Mouse (Mus musculus): ENCODE data around the gene Ddah1. TPM values are rescaled to one million over a fixed set of nuclear protein-coding genes. Genes with fewer than 3 reads are reported as not detected.
"Not testable (repeated sequence)": the region's sequence is repeated elsewhere in the genome, so short reads cannot be mapped to it uniquely, and the experiment has no call there.

Ddah1 gene
- total RNA-seq, 1 experiment from 2014 or later = not detected

- no peak for ATAC-seq (replicated peaks; ENCODE audit: insufficient number of reproducible peaks, low FRiP score, low TSS enrichment, poor library complexity, severe bottlenecking)
Measured at GRCm38 (mm10) chr3:145843836-145844235, 85.4 kb downstream of the Ddah1 start.

GRCm38 (mm10) chr3:145844891-145845290 is 86.4 kb downstream of the Ddah1 start:
- ATAC-seq (replicated peaks; ENCODE audit: insufficient number of reproducible peaks, low FRiP score, low TSS enrichment, poor library complexity, severe bottlenecking) = no peak

GRCm38 (mm10) chr3:145846255-145846654 is 87.8 kb downstream of the Ddah1 start:
- no peak for ATAC-seq (replicated peaks; ENCODE audit: insufficient number of reproducible peaks, low FRiP score, low TSS enrichment, poor library complexity, severe bottlenecking)

- ATAC-seq (replicated peaks; ENCODE audit: insufficient number of reproducible peaks, low FRiP score, low TSS enrichment, poor library complexity, severe bottlenecking) = no peak
Measured at GRCm38 (mm10) chr3:145852041-145852440, 93.6 kb downstream of the Ddah1 start.

GRCm38 (mm10) chr3:145852800-145853199 is 94.3 kb downstream of the Ddah1 start:
- ATAC-seq (replicated peaks; ENCODE audit: insufficient number of reproducible peaks, low FRiP score, low TSS enrichment, poor library complexity, severe bottlenecking) = no peak

GRCm38 (mm10) chr3:145853713-145854112 is 95.2 kb downstream of the Ddah1 start:
- ATAC-seq (replicated peaks; ENCODE audit: insufficient number of reproducible peaks, low FRiP score, low TSS enrichment, poor library complexity, severe bottlenecking) = no peak

GRCm38 (mm10) chr3:145854427-145854826 is 96.0 kb downstream of the Ddah1 start:
- ATAC-seq (replicated peaks; ENCODE audit: insufficient number of reproducible peaks, low FRiP score, low TSS enrichment, poor library complexity, severe bottlenecking) = no peak

GRCm38 (mm10) chr3:145855299-145855698 is 96.8 kb downstream of the Ddah1 start:
- no peak for ATAC-seq (replicated peaks; ENCODE audit: insufficient number of reproducible peaks, low FRiP score, low TSS enrichment, poor library complexity, severe bottlenecking)

- no peak for ATAC-seq (replicated peaks; ENCODE audit: insufficient number of reproducible peaks, low FRiP score, low TSS enrichment, poor library complexity, severe bottlenecking)
Measured at GRCm38 (mm10) chr3:145858388-145858787, 99.9 kb downstream of the Ddah1 start.

GRCm38 (mm10) chr3:145862521-145862920 is 104.0 kb downstream of the Ddah1 start:
- no peak for ATAC-seq (replicated peaks; ENCODE audit: insufficient number of reproducible peaks, low FRiP score, low TSS enrichment, poor library complexity, severe bottlenecking)

GRCm38 (mm10) chr3:145864033-145864712 is 105.7 kb downstream of the Ddah1 start:
- ATAC-seq (replicated peaks; ENCODE audit: insufficient number of reproducible peaks, low FRiP score, low TSS enrichment, poor library complexity, severe bottlenecking) = no peak

GRCm38 (mm10) chr3:145864713-145865233 is 106.3 kb downstream of the Ddah1 start:
- ATAC-seq (replicated peaks; ENCODE audit: insufficient number of reproducible peaks, low FRiP score, low TSS enrichment, poor library complexity, severe bottlenecking) = no peak

- no peak for ATAC-seq (replicated peaks; ENCODE audit: insufficient number of reproducible peaks, low FRiP score, low TSS enrichment, poor library complexity, severe bottlenecking)
Measured at GRCm38 (mm10) chr3:145872680-145873079, 114.2 kb downstream of the Ddah1 start.

GRCm38 (mm10) chr3:145873271-145873670 is 114.8 kb downstream of the Ddah1 start:
- no peak for ATAC-seq (replicated peaks; ENCODE audit: insufficient number of reproducible peaks, low FRiP score, low TSS enrichment, poor library complexity, severe bottlenecking)

- no peak for ATAC-seq (replicated peaks; ENCODE audit: insufficient number of reproducible peaks, low FRiP score, low TSS enrichment, poor library complexity, severe bottlenecking)
Measured at GRCm38 (mm10) chr3:145874126-145874525, 115.7 kb downstream of the Ddah1 start.

GRCm38 (mm10) chr3:145876120-145876519 is 117.6 kb downstream of the Ddah1 start:
- ATAC-seq (replicated peaks; ENCODE audit: insufficient number of reproducible peaks, low FRiP score, low TSS enrichment, poor library complexity, severe bottlenecking) = no peak

GRCm38 (mm10) chr3:145878867-145879266 is 120.4 kb downstream of the Ddah1 start:
- not testable (repeated sequence) for ATAC-seq (replicated peaks; ENCODE audit: insufficient number of reproducible peaks, low FRiP score, low TSS enrichment, poor library complexity, severe bottlenecking)

- no peak for ATAC-seq (replicated peaks; ENCODE audit: insufficient number of reproducible peaks, low FRiP score, low TSS enrichment, poor library complexity, severe bottlenecking)
Measured at GRCm38 (mm10) chr3:145880335-145880734, 121.9 kb downstream of the Ddah1 start.

- no peak for ATAC-seq (replicated peaks; ENCODE audit: insufficient number of reproducible peaks, low FRiP score, low TSS enrichment, poor library complexity, severe bottlenecking)
Measured at GRCm38 (mm10) chr3:145882076-145882874, 123.8 kb downstream of the Ddah1 start.

GRCm38 (mm10) chr3:145883233-145883632 is 124.8 kb downstream of the Ddah1 start:
- ATAC-seq (replicated peaks; ENCODE audit: insufficient number of reproducible peaks, low FRiP score, low TSS enrichment, poor library complexity, severe bottlenecking) = no peak
